Mouse (Mus musculus) kidney, postnatal 14 days (tissue): ENCODE results near the gene Nlrc5.
"Not testable (repeated sequence)": the region's sequence is repeated elsewhere in the genome, so short reads cannot be mapped to it uniquely, and the experiment has no call there.

Experiments used
- DNase-seq: peaks from one replicate; pipeline ENCODE4 v3.0.0; 2022; ENCODE audit warnings: mixed read lengths

Gene Nlrc5

DNA sequence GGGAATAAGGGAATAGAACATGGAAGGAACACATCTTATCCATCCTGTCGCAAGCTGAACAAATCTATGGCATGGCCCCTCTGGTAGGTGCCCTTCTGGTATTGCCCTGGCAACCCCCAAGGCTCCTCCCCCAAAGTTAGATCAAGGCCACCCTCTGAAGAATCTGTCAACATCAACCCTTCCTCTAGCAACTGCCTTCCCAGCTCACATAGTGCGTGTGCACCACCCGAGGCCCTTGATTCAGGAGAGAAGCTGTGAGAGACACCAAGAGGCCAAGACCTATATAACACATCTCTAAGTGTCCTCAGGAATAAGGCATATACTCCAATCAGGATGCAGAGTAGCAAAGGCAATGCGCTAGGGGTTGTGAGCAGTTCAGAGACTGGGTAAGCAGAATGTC lies 11.9 kb upstream of the Nlrc5 start:
- no peak for DNase-seq

DNA sequence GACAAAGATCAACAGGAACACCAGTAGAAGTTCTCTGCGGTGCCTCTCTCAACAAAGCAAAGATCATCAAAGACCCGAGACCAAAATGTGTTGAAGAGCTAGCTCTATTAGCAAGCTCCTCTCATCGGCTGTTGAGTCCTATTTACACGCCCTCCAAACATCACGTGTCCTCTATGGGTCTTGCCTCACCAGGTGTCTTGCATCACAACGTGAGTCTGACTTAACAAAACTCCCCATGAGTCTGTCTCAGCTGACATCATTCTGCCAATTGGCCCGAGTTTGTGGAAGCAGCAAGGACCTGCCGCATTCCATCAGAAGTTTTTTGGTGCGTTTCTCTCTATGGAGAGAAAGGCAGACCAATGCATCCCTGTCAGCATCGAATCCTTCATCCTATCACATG lies 6.2 kb upstream of the Nlrc5 start:
- DNase-seq, result no peak

DNA sequence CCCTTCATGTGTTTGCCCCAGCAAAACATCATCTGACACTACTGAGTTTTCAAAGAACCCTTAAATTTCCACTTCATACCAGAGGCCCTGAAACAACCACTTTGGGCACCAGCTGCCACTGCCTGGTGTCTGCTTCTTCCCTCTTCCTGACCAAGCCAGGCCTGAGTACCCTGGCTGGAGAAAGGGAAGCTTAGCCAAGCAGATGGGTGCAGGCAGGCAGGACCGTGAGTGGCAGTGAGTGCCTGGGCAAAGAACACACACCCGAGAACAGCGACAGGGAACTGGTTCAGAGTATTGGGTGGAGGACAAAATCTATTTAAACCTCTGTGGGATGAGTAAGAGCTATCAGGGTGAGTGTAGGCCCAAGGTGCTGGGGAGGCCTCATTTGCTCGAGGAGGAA lies 5.7 kb upstream of the Nlrc5 start:
- no peak for DNase-seq

DNA sequence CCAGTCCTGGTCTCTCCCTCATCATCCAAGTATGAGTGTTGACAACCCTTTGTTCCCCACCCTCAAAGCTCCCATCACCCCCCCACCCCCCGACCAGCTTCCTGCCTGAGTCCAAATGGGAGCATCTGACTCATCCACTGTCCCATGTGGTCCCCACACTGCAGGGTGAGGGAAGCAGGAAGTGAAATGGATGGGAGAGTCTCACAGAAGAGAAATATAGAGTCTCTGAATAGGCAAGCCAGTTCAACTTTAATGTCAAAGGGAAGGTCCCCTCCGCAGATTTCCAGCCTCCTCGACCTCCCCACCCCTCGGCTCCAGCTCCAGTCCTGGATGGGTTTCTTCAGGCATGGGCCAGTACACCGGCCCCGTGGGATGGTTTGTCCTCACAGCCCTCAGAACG lies 4.8 kb upstream of the Nlrc5 start:
- no peak for DNase-seq

DNA sequence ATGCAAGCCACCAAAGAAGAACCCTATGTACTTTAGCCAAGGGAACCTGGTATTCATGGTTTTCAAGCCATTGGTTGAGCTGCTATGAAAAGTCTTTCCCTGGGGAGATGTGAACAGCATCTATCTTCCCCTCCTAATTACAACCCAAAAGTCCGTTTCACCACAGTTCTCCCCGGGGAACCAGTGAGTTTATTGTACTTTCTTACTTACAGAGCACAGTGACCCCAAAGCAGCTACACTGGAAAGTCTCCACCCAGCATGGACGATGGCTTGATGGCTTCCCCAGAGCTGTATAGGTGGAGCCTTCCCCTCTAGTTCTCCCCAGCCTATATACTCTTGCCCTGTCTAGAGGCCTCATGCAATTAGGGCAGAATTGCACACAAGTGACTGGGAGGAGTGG lies 1.9 kb upstream of the Nlrc5 start:
- DNase-seq, result no peak

DNA sequence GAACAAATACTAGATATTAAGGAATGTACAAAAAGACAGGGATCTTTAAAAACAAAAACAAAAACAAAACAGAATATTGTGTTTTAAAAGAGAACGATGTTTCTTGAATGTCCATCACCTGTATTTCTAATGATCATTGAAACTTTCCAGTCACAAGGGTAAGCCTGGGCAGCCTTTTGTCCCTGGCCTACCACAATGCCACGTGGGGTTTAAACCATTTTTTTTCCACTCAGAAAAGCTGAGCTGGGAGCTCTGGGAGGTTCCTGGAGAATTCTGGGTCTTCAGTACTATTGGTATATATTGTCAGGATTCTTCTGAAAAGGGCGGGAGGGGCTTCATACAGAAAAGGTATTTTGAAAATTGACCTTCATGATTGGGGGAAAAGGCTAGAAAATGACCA lies 802 bp downstream of the Nlrc5 start:
- DNase-seq, result no peak

DNA sequence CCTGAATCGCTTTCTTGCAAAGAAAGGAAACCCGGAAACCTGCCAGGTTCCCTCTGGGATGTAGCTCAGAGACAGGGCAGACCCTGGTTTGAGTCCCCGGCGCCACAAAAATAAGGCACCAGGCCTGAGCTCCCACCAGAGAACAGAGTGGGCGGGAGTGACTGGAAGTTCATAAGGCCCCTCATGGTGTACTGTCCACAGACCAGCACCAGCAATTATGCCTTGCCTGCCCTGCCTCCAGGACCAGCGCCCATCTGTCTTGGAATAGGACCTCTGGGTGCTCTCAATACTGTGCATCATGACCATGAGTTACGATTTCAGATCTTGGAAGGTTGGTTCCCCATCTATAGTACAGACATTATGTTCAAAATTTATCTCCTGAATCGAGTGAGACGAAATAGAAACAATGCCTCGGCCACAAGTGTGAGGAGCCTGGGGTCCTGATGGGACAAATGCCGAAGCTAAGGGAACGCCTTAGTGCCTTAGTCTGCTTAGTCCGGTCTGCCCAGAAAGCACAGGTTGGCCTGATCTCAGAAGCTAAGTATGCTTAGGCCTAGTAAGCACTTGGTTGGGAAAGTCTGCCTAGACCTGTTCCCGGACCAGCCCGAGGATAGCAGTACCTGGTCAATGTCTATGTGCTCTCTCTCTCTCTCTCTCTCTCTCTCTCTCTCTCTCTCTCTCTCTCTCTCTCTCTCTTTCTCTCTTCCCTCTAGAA lies 1.4 kb downstream of the Nlrc5 start:
- no peak for DNase-seq

DNA sequence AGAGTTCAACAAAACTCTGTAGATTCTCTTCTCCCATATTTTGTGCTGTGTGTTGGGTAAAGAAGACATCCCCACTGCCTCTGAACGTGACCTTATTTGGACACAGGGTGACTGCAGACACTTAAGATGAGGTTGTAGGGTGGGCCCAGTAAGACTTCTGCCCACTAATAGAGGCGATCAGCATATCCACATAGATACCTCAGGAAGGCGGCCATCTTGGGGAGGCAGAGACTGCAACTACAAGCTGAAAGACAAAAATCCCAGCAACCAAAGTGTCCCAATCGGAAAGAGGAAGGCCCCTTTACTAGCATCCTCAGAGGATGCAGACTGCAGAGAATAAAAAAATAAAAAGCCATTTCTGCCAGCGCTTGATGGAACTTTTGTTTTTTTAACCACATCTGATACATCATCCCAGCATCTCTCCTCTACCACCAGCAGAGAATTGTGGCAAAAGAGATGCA lies 2.0 kb downstream of the Nlrc5 start:
- DNase-seq, result no peak

DNA sequence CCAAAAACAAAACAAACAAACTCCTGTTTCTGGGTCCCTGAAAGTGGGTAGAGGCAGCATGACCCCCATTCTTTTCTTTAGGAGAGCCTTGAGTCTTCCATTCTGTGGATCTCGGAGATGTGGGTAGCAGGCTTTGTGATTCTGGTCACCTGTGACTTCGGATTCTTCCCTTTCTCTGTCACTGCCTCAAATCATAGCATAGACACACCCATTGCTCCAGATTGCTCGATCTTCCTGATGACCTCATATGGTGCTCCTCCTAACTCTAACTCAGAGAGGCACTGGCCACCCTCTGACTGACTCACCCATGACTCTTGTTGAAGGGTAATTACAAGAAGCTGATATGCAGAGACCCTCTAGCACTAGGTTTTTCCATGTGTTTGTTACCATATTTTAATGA lies 2.7 kb downstream of the Nlrc5 start:
- DNase-seq, result no peak

DNA sequence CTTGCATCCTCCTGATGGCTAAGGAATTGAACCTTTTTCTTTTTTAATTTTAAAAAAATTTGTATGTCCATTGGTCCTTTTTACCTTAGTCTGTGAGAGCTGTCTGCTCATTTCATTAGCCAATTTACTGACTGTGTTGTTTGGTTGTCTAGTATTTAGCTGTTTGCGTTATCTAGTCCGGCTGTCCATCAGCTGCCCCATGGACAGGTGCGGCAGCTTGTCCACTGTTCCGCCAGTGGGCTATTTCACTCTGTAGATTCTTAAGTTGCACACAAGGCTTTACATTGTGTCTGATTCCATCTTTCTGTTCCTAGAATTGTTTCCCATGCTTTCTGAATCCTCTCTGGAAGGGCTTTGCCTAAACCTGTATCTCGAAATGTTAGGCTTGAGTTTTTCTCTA lies 4.5 kb downstream of the Nlrc5 start:
- DNase-seq, result no peak

DNA sequence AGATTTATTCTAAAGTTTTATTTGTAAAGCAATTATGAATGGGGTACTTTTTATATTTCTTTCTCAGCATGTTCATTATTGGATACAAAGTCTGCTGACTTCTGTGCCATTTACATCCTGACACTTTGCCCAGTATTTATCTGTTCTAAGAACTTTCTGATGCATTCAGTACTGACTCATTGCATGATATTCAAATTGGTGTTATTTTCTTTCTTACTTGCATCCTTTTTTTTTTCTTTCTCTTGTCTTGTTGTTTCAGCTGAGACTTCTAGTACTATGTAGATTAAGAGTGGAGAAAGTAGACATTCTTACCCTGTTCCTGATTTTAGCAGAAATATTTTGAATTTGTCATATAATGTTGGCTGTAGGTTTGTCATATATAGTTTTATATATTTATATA lies 5.5 kb downstream of the Nlrc5 start:
- no peak for DNase-seq

DNA sequence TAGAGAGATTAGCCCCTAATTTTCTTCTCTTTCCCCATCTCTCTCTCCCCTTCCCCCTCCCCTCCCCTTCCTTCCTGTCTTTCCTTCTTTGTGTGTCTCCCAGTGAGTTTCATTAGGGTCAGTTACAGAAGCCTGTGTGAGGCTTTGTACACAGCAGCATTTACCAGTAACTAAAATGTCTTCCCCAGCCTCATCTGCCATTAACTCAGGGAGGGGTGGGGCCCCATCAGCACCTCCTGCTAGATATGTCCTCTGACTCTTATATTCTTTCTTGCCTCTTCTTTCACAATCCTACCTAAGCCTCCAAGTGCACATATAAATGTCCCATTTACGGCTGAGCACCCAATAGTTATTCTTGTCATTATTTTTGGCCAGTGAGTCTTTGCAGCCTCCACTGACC lies 6.2 kb downstream of the Nlrc5 start:
- no peak for DNase-seq

DNA sequence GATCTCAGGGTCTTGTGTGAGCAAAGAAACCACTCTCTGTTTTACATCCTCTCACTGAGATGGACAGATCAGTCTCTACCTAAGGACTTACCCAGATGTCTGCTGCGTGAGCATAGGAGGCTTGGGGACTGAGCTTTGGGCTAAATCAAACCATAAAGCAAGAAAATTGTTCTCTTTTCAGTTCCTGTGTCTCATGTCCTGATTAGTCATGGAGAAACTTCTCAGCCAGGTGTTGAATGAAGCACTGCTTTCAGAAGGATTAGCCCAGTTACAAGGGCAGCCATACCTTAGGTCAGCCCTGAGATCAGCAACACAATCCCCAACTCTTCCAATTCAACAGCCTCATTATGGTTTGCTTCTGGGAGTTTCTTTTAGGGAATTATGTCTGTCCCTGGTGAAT lies 7.5 kb downstream of the Nlrc5 start:
- no peak for DNase-seq

DNA sequence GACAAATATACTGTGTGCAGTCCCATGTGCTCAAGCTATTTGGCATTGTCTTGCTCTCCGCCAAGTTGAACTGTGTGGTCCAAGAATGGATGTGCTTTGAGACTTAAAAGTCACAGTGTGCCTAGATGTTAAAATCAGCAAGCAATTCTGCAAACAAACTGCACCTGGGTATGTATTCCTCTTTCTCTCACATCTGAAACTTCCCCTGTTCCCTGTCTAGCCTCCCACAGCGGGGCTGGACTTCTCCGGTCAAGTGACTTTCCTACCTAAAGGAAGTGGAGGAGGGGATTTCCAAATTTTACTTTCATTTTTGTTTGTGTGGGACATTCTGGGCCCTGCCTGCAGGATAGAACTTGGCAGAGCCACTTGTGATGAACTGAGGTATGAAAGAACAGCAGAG lies 9.0 kb downstream of the Nlrc5 start:
- no peak for DNase-seq

DNA sequence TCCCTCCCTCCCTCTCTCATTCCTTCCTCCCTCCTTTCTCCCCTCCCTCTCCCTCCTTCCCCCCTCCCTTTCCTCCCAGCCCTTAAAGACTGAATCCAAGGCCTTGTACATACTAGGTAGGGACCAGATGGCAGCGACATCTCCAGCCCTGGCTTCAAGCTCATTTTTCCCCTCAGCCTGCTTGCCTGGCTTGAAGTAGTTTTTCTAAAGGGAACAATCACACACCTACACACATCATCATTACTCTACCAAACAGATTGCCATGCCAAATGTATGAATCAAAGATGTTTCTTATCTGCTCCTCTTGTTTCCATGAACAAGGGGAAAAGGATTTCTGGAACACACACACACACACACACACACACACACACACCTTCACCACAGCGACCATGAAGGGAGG lies 10.3 kb downstream of the Nlrc5 start:
- no peak for DNase-seq

DNA sequence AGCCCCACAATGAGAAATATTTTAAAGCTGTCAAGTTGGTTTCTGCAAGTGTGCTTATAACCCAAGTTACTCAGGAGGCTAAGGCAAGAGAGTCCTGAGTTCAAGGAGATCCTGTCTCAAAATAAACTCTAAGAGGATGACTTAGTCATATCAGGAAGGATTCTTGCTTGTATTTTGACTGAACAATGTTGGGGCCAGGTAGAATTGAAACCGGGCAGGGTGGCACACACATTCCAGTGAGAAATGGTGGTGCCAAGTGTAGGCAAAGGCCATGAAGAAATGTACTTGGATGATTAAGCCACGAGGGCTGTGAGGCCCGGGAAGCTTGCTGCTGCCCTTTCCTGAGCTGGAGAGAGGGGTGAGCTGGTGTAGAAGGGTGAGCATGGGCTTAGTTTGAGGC lies 13.0 kb downstream of the Nlrc5 start:
- no peak for DNase-seq

DNA sequence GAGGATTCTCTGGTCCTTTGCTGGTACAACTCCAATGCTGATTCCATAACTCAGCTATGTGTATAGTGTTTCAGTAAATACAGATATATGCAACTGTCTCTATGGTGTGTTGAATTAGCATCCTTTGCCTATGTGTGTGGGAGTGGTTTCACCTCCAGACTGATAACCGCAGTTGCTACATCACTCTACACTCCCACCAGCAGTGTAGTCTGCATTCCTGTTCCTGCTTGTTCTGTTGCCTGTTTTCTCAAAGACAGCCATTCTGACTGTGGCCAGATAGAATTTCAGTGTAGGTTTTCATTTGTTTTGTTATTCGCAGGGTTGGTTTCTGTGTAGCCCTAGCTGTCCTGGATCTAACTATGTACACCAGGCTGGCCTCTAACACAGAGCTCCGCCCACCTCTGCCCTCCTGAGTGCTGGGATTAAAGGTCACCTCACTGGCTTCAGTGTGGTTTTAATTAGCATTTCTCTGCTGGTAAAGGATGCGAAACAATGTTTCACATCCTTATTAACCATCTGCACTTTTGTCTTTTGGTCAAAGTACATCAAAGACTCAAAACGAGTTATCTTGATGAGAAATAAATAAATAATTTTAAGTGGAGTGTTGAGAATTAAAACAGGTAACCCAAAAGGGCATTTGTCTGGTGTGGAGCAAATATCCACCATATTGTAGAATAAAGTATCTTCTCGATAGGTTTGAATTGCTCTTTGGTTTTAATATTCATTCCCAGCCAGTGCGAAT lies 13.6 kb downstream of the Nlrc5 start:
- peak; percentile 11 for DNase-seq

DNA sequence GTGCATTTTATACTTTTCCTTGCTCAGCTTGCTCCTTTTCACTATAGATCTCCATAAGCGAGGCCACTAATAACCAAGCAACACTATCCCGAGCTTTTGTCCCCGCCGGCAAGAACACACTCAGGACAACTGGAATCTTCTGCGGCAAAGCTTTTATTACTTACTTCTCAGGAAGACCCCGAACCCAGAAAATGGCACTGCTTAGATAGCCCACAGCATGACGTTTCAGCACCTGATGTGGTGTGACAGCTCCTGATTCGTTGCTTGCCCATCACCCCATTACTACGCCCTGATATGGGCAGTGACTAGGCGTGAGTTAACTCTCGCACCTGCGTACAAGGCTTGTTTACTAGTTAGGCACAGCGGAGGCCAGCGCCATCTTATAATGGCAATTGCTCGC lies 18.8 kb downstream of the Nlrc5 start:
- DNase-seq, result not testable (repeated sequence)

DNA sequence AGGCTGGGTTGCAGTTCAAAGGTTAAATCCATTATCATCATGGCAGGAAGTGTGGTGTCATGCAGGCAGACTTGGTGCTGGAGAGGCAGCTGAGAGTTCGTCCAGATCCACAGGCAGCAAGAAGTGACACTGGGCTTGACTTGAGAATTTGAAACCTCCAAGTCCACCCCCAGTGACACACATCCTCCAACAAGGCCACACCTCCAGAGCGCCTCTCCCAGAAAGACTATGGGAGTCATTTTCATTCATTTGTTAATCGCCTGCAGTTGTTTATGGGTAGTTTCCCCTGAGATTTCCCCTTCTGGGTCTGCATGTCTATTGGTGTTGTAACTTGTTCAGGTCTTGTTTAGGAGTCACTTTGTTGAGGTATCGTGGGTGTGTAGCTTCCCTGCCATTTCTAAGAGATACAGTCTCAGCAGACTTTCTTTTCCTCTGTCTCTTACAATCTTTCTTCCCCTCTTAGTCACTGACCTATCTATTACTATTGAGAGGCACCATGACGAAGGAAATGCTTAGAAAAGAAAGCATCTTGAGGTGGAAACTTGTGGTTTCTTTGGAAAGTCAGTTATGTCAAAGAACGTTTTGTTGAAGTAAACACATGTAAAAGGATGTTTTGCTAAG lies 19.8 kb downstream of the Nlrc5 start:
- no peak for DNase-seq

DNA sequence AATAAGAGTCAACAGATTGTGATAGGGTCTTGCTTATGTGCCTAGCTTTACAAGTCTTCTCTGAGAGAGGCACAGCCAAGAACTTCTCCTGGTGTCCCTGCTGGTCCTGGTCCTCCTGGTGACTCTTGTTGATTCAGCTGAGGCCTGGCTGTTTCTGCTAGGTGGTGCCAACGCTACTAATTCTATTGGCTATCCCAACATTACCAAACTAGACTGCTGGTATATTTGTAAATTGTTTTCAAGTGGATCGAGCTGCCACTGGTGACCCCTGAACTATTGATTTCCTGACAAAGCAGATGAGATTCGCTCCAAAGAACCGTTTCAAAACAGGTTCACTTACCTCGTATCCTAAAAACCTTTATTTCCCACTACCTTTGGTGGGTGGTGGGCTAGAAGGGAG lies 20.7 kb downstream of the Nlrc5 start:
- DNase-seq, result no peak

DNA sequence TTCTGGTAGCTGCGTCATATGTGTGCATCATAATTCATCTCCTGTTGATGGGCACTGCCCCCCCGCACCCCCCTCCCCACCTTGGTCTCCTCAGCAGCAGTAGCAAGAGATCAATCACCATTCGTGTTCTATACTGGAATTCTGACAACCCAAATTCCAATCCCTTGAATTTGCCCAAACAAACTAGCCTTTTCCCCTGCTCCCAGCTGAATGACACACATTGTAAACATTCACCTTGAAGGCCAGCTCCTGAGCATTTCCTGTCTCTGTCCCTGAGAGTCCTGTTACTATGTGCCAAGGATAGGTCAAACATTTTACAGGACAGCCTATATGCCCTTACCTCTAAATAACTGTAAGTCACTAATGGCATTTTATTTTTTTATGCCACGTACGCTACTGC lies 21.9 kb downstream of the Nlrc5 start:
- no peak for DNase-seq

DNA sequence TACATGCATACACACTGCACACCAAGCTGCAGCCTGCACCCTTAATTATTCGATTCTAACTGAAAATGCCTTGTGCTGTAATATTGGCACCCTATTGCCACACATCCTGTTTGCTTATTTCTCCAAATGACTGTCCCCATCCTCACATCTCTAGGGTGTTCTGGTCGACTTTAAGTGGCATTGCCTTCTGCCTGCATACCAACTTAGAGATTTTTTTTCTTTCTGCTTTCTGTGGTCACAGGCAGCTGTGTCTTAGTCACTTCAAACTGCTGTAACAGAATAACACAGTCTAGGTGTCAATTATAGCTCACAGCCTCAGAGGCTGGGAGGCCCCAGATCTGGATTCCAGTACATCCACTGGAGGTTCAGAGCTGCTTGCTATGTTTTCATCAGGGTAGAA lies 24.4 kb downstream of the Nlrc5 start:
- DNase-seq, result no peak

DNA sequence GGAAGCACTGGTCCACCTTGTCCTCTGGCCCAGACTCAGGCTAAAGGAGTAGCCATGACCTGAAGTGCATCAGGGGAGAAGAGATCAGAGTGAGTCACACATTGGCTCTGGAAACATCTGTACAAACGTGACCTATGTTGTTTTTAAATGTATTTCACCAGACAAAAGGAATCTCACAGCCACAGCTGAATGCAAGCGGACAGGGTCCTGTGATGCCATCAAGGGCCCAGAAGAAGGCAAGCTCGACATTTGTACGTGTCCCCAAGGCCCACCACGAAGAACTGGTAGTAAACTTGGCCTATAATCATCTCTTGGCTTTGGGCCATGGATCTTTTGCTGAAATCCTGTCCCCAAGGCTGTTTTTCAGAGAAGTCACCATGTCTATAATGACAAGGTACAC lies 35.5 kb downstream of the Nlrc5 start:
- no peak for DNase-seq

DNA sequence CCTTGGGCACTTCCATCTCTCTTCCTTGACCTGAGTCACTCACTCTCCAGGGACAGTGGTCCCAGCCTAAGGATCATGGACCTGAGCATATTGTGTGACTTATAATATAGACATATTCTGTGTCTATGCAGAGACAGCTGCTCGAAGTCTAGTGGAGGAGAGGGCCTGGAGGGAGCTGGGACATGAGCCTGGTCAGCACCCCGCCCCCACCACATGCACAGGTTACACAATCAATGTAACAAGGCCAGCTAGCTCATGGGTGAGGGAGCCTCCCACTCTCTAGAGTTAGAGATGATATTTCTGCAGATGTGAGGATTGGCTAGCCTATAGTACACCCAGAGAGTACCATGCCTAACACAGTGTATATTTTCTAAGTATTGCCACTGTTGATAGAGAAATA lies 36.6 kb downstream of the Nlrc5 start:
- DNase-seq, result no peak
